Mouse (Mus musculus): ENCODE measurements at regions not wholly inside any gene's neighbourhood (a gene's known extent, or its start where the extent isn't known, plus 50 kb on each side); places are given as distances from the start of the nearest gene placed in this dataset.

GRCm38 (mm10) chr16:29775879-29776278 is 196.7 kb downstream of the Opa1 start:
- no peaks in the 10 kb centered on the region for H3K36me3 ChIP-seq (ENCODE audit: control insufficient read depth, insufficient read depth, low read length)
- DNase-seq (ENCODE audit: low spot score) (peak; percentile 37), ATAC-seq (ENCODE audit: low FRiP score, low read depth) (no peak)
- H3K4me3 ChIP-seq (replicated peaks; ENCODE audit: low read length), result no peak overlapping the region
- H3K9ac ChIP-seq (ENCODE audit: low read depth, low read length, severe bottlenecking), result no peak overlapping the region
- no peaks in the 10 kb centered on the region for H3K9me3 ChIP-seq (ENCODE audit: control insufficient read depth, low read length)
- no peaks in the 10 kb centered on the region for H3K27me3 ChIP-seq (ENCODE audit: control insufficient read depth, insufficient read depth, low read length)
- H3K4me2 ChIP-seq (replicated peaks; ENCODE audit: low read depth, low read length, severe bottlenecking), result no peak overlapping the region
- TF ChIP-seq POLR2A (IDR thresholded peaks at IDR 0.05; ENCODE audit: borderline replicate concordance, extremely low read depth, insufficient read depth, insufficient read length), result no peak
- 62% methylated on average over 5 of the region's 5 CpGs for WGBS
- H3K4me1 ChIP-seq (ENCODE audit: control insufficient read depth, insufficient read depth, low read length), result peaks cover 26% of the 10 kb centered on the region
- 0 out of 2 replicates have a peak overlapping the region, but pooled peaks have one; percentile 8 for H3K27ac ChIP-seq (replicated peaks; ENCODE audit: low read depth, low read length)

GRCm38 (mm10) chr16:29782441-29782840 is 203.3 kb downstream of the Opa1 start:
- TF ChIP-seq POLR2A (IDR thresholded peaks at IDR 0.05; ENCODE audit: borderline replicate concordance, extremely low read depth, insufficient read depth, insufficient read length), result no peak
- no peaks in the 10 kb centered on the region for H3K4me1 ChIP-seq (ENCODE audit: control insufficient read depth, insufficient read depth, low read length)
- no peak overlapping the region for H3K9ac ChIP-seq (ENCODE audit: low read depth, low read length, severe bottlenecking)
- WGBS, result 75% methylated on average over 4 of the region's 4 CpGs
- H3K4me3 ChIP-seq (replicated peaks; ENCODE audit: low read length), result no peak overlapping the region
- no peaks in the 10 kb centered on the region for H3K36me3 ChIP-seq (ENCODE audit: control insufficient read depth, insufficient read depth, low read length)
- no peak overlapping the region for H3K27ac ChIP-seq (replicated peaks; ENCODE audit: low read depth, low read length)
- DNase-seq (ENCODE audit: low spot score) (no peak), ATAC-seq (ENCODE audit: low FRiP score, low read depth) (no peak)
- no peak overlapping the region for H3K4me2 ChIP-seq (replicated peaks; ENCODE audit: low read depth, low read length, severe bottlenecking)
- no peaks in the 10 kb centered on the region for H3K9me3 ChIP-seq (ENCODE audit: control insufficient read depth, low read length)
- no peaks in the 10 kb centered on the region for H3K27me3 ChIP-seq (ENCODE audit: control insufficient read depth, insufficient read depth, low read length)

GRCm38 (mm10) chr16:29785114-29785513 is 206.0 kb downstream of the Opa1 start:
- ATAC-seq (ENCODE audit: low FRiP score, low read depth) (no peak), DNase-seq (ENCODE audit: low spot score) (no peak)
- H3K9ac ChIP-seq (ENCODE audit: low read depth, low read length, severe bottlenecking), result no peak overlapping the region
- H3K27me3 ChIP-seq (ENCODE audit: control insufficient read depth, insufficient read depth, low read length), result no peaks in the 10 kb centered on the region
- WGBS, result 100% methylated on average over 3 of the region's 3 CpGs
- H3K27ac ChIP-seq (replicated peaks; ENCODE audit: low read depth, low read length), result no peak overlapping the region
- no peak overlapping the region for H3K4me3 ChIP-seq (replicated peaks; ENCODE audit: low read length)
- TF ChIP-seq POLR2A (IDR thresholded peaks at IDR 0.05; ENCODE audit: borderline replicate concordance, extremely low read depth, insufficient read depth, insufficient read length), result no peak
- H3K36me3 ChIP-seq (ENCODE audit: control insufficient read depth, insufficient read depth, low read length), result no peaks in the 10 kb centered on the region
- H3K9me3 ChIP-seq (ENCODE audit: control insufficient read depth, low read length), result no peaks in the 10 kb centered on the region
- H3K4me1 ChIP-seq (ENCODE audit: control insufficient read depth, insufficient read depth, low read length), result peaks cover 4% of the 10 kb centered on the region; the same call in 1 of the 2 replicates
- H3K4me2 ChIP-seq (replicated peaks; ENCODE audit: low read depth, low read length, severe bottlenecking), result no peak overlapping the region

GRCm38 (mm10) chr16:29786540-29786939 is 207.4 kb downstream of the Opa1 start:
- 87% methylated on average over 8 of the region's 8 CpGs for whole genome bisulfite sequencing
- no peak overlapping the region for H3K27ac ChIP-seq (replicated peaks; ENCODE audit: low read depth, low read length)
- ATAC-seq (ENCODE audit: low FRiP score, low read depth), result no peak

GRCm38 (mm10) chr16:29787633-29788511 is 208.7 kb downstream of the Opa1 start:
- no peak for TF ChIP-seq POLR2A (IDR thresholded peaks at IDR 0.05; ENCODE audit: borderline replicate concordance, extremely low read depth, insufficient read depth, insufficient read length)
- Histone ChIP-seq H3K9me3 (ENCODE audit: control insufficient read depth, low read length) (no peaks in the 10 kb centered on the region), H3K27me3 (ENCODE audit: control insufficient read depth, insufficient read depth, low read length) (no peaks in the 10 kb centered on the region), H3K4me1 (ENCODE audit: control insufficient read depth, insufficient read depth, low read length) (peaks cover 4% of the 10 kb centered on the region; the same call in 1 of the 2 replicates), H3K9ac (ENCODE audit: low read depth, low read length, severe bottlenecking) (no peak overlapping the region), H3K36me3 (ENCODE audit: control insufficient read depth, insufficient read depth, low read length) (no peaks in the 10 kb centered on the region), H3K4me3 (replicated peaks; ENCODE audit: low read length) (no peak overlapping the region), H3K4me2 (replicated peaks; ENCODE audit: low read depth, low read length, severe bottlenecking) (no peak overlapping the region), H3K27ac (replicated peaks; ENCODE audit: low read depth, low read length) (no peak overlapping the region)
- DNase-seq (ENCODE audit: low spot score) (no peak), ATAC-seq (ENCODE audit: low FRiP score, low read depth) (no peak)
- 63% methylated on average over 5 of the region's 5 CpGs for WGBS

More at GRCm38 (mm10) chr16:29786540-29786939, 207.4 kb downstream of the Opa1 start:
- Histone ChIP-seq H3K4me1 (ENCODE audit: control insufficient read depth, insufficient read depth, low read length) (peaks cover 4% of the 10 kb centered on the region; the same call in 1 of the 2 replicates), H3K9me3 (ENCODE audit: control insufficient read depth, low read length) (no peaks in the 10 kb centered on the region), H3K4me2 (replicated peaks; ENCODE audit: low read depth, low read length, severe bottlenecking) (no peak overlapping the region), H3K4me3 (replicated peaks; ENCODE audit: low read length) (no peak overlapping the region), H3K36me3 (ENCODE audit: control insufficient read depth, insufficient read depth, low read length) (no peaks in the 10 kb centered on the region), H3K9ac (ENCODE audit: low read depth, low read length, severe bottlenecking) (no peak overlapping the region), H3K27me3 (ENCODE audit: control insufficient read depth, insufficient read depth, low read length) (no peaks in the 10 kb centered on the region)
- no peak for DNase-seq (ENCODE audit: low spot score)
- TF ChIP-seq POLR2A (IDR thresholded peaks at IDR 0.05; ENCODE audit: borderline replicate concordance, extremely low read depth, insufficient read depth, insufficient read length), result no peak
